Mouse (Mus musculus) embryonic facial prominence, embryonic 10.5 days (tissue): ENCODE measurements around the gene Frem3. TPM values are rescaled to one million over a fixed set of nuclear protein-coding genes. Genes with fewer than 3 reads are reported as not detected.
A peak's percentile ranks its signal among the peaks of the same experiment; 100 is the strongest.

ENCODE experiments used
- DNase-seq: peaks from one replicate; pipeline ENCODE4 v3.0.0-alpha.2; 2017; ENCODE audit warnings: low spot score
- H3K27ac ChIP-seq: fragments of 300-500 bp; sonication (generic); replicated peaks from 2 replicates; pipeline ENCODE4 v1.5.1; 2016; ENCODE audit warnings: mild to moderate bottlenecking
- H3K27me3 ChIP-seq: fragments of 300-500 bp; sonication (generic); replicated peaks from 2 replicates; pipeline ENCODE4 v1.6.1; 2016; ENCODE audit warnings: low read depth, mild to moderate bottlenecking; ENCODE audit not compliant: poor library complexity, severe bottlenecking
- H3K36me3 ChIP-seq: fragments of 300-500 bp; sonication (generic); replicated peaks from 2 replicates; pipeline ENCODE4 v1.6.1; 2016; ENCODE audit warnings: mild to moderate bottlenecking, moderate library complexity
- H3K4me1 ChIP-seq: fragments of 300-500 bp; sonication (generic); 2 replicates; pipeline ENCODE4 v1.6.1; 2016
- H3K4me3 ChIP-seq: fragments of 300-500 bp; sonication (generic); 2 replicates; pipeline ENCODE4 v1.5.1; 2016; ENCODE audit warnings: mild to moderate bottlenecking, moderate library complexity
- H3K9me3 ChIP-seq: fragments of 300-500 bp; sonication (generic); 2 replicates; pipeline ENCODE4 v1.6.1; 2016; ENCODE audit warnings: mild to moderate bottlenecking
- WGBS: fragments of 180-500 bp; shearing (Covaris S2); methylation state at CpG from one replicate; pipeline ENCODE4 v1.1.7; 2016; 5-methylcytosine and 5-hydroxymethylcytosine counted together
- polyA plus RNA-seq: library from polyadenylated mRNA; unstranded; fragments of >200 nt; fragmentation: Nextera tagmentation; extraction: Ambion mirVana; gene quantifications from 2 replicates; pipeline ENCODE4 v1.2.1, GENCODE M21; 2016

Frem3 gene
- not detected in 2 replicates for polyA plus RNA-seq

- no peaks in the 10 kb centered on the region for H3K9me3 ChIP-seq
- WGBS: 3% methylated on average over 32 of the region's 32 CpGs
- no peaks in the 10 kb centered on the region for H3K36me3 ChIP-seq
- H3K27ac ChIP-seq: no peak within 1 kb of the TSS
- H3K4me1 ChIP-seq: peaks cover 18% of the 10 kb centered on the region
- DNase-seq: peak; percentile 21
- H3K27me3 ChIP-seq: peaks cover 36% of the 10 kb centered on the region
- H3K4me3 ChIP-seq: peak within 1 kb of the TSS; percentile 46
These were observed at the start of gene Frem3 for GRCm38 (mm10) chr8:80610549-80611440. Gene Frem3 (plus strand): TSS chr8:80611080.

GRCm38 (mm10) chr8:80564205-80564839, 46.6 kb upstream of the Frem3 start:
- no peak for DNase-seq
- WGBS: 84% methylated on average over 3 of the region's 3 CpGs

GRCm38 (mm10) chr8:80567471-80567870, 43.4 kb upstream of the Frem3 start:
- Histone ChIP-seq H3K4me3 (no peak overlapping the region), H3K36me3 (no peaks in the 10 kb centered on the region), H3K4me1 (no peaks in the 10 kb centered on the region), H3K27me3 (no peaks in the 10 kb centered on the region), H3K27ac (no peak overlapping the region), H3K9me3 (no peaks in the 10 kb centered on the region)
- 93% methylated on average over 1 of the region's 1 CpGs for WGBS
- no peak for DNase-seq

More at GRCm38 (mm10) chr8:80564205-80564839, 46.6 kb upstream of the Frem3 start:
- Histone ChIP-seq H3K27ac (no peak overlapping the region), H3K4me1 (no peaks in the 10 kb centered on the region), H3K9me3 (no peaks in the 10 kb centered on the region), H3K27me3 (no peaks in the 10 kb centered on the region), H3K36me3 (no peaks in the 10 kb centered on the region), H3K4me3 (no peak overlapping the region)

- no peak for DNase-seq
- no peaks in the 10 kb centered on the region for H3K4me1 ChIP-seq
- no peaks in the 10 kb centered on the region for H3K9me3 ChIP-seq
- H3K27me3 ChIP-seq: no peaks in the 10 kb centered on the region
- no peak overlapping the region for H3K4me3 ChIP-seq
- no peak overlapping the region for H3K27ac ChIP-seq
- 67% methylated on average over 6 of the region's 6 CpGs for WGBS
- H3K36me3 ChIP-seq: no peaks in the 10 kb centered on the region
These were observed 42.5 kb upstream of the Frem3 start for GRCm38 (mm10) chr8:80568243-80568995.

GRCm38 (mm10) chr8:80572417-80573061, 38.3 kb upstream of the Frem3 start:
- DNase-seq: no peak
- H3K27ac ChIP-seq: no peak overlapping the region
- no peak overlapping the region for H3K4me3 ChIP-seq
- no peaks in the 10 kb centered on the region for H3K4me1 ChIP-seq
- no peaks in the 10 kb centered on the region for H3K36me3 ChIP-seq
- H3K9me3 ChIP-seq: no peaks in the 10 kb centered on the region
- H3K27me3 ChIP-seq: no peaks in the 10 kb centered on the region
- 61% methylated on average over 1 of the region's 1 CpGs for WGBS

- WGBS: 84% methylated on average over 2 of the region's 2 CpGs
- Histone ChIP-seq H3K4me1 (no peaks in the 10 kb centered on the region), H3K36me3 (no peaks in the 10 kb centered on the region), H3K4me3 (no peak overlapping the region), H3K27me3 (no peaks in the 10 kb centered on the region), H3K27ac (no peak overlapping the region), H3K9me3 (no peaks in the 10 kb centered on the region)
- no peak for DNase-seq
These were observed 33.8 kb upstream of the Frem3 start for GRCm38 (mm10) chr8:80577126-80577525.

GRCm38 (mm10) chr8:80579038-80579437, 31.8 kb upstream of the Frem3 start:
- H3K4me3 ChIP-seq: no peak overlapping the region
- H3K9me3 ChIP-seq: no peaks in the 10 kb centered on the region
- WGBS: 78% methylated on average over 1 of the region's 1 CpGs
- no peaks in the 10 kb centered on the region for H3K27me3 ChIP-seq
- no peaks in the 10 kb centered on the region for H3K36me3 ChIP-seq
- no peaks in the 10 kb centered on the region for H3K4me1 ChIP-seq
- DNase-seq: no peak
- no peak overlapping the region for H3K27ac ChIP-seq

- DNase-seq: no peak
- 85% methylated on average over 5 of the region's 5 CpGs for WGBS
- H3K36me3 ChIP-seq: no peaks in the 10 kb centered on the region
These were observed 18.3 kb upstream of the Frem3 start for GRCm38 (mm10) chr8:80592626-80593025.

GRCm38 (mm10) chr8:80600600-80601170, 10.2 kb upstream of the Frem3 start:
- Histone ChIP-seq H3K4me3 (no peak overlapping the region), H3K9me3 (no peaks in the 10 kb centered on the region), H3K4me1 (no peaks in the 10 kb centered on the region), H3K27me3 (no peaks in the 10 kb centered on the region), H3K27ac (no peak overlapping the region), H3K36me3 (no peaks in the 10 kb centered on the region)
- 81% methylated on average over 6 of the region's 6 CpGs for WGBS
- DNase-seq: no peak

More at GRCm38 (mm10) chr8:80592626-80593025, 18.3 kb upstream of the Frem3 start:
- Histone ChIP-seq H3K4me1 (no peaks in the 10 kb centered on the region), H3K27me3 (no peaks in the 10 kb centered on the region), H3K27ac (no peak overlapping the region), H3K9me3 (no peaks in the 10 kb centered on the region), H3K4me3 (no peak overlapping the region)

- 79% methylated on average over 4 of the region's 4 CpGs for WGBS
- Histone ChIP-seq H3K4me3 (no peak overlapping the region), H3K4me1 (no peaks in the 10 kb centered on the region), H3K9me3 (no peaks in the 10 kb centered on the region), H3K36me3 (no peaks in the 10 kb centered on the region), H3K27me3 (no peaks in the 10 kb centered on the region), H3K27ac (no peak overlapping the region)
- no peak for DNase-seq
These were observed 9.0 kb upstream of the Frem3 start for GRCm38 (mm10) chr8:80601886-80602285.

- Histone ChIP-seq H3K9me3 (no peaks in the 10 kb centered on the region), H3K27ac (no peak overlapping the region), H3K27me3 (peaks cover 25% of the 10 kb centered on the region), H3K4me3 (no peak overlapping the region), H3K4me1 (peaks cover 18% of the 10 kb centered on the region), H3K36me3 (no peaks in the 10 kb centered on the region)
- WGBS: 91% methylated on average over 4 of the region's 4 CpGs
- DNase-seq: no peak
These were observed 3.8 kb upstream of the Frem3 start for GRCm38 (mm10) chr8:80607082-80607481.

GRCm38 (mm10) chr8:80611441-80611751, 516 bp downstream of the Frem3 start:
- peak overlapping the region; percentile 46 for H3K4me3 ChIP-seq
- peaks cover 18% of the 10 kb centered on the region for H3K4me1 ChIP-seq
- H3K36me3 ChIP-seq: no peaks in the 10 kb centered on the region
- 4% methylated on average over 12 of the region's 12 CpGs for WGBS
- no peak overlapping the region for H3K27ac ChIP-seq
- DNase-seq: peak; percentile 29
- peaks cover 36% of the 10 kb centered on the region for H3K27me3 ChIP-seq
- no peaks in the 10 kb centered on the region for H3K9me3 ChIP-seq
